Mouse (Mus musculus): ENCODE measurements around the gene Hnrnpa2b1. TPM values are rescaled to one million over a fixed set of nuclear protein-coding genes. Genes with fewer than 3 reads are reported as not detected.

Gene Hnrnpa2b1
- total RNA-seq, 2 experiments from 2014 or later = 444 to 529 TPM

- DNase-seq (ENCODE audit: extremely low spot score in 1 of 2, low spot score in 1 of 2) = peak; percentile 76 to 81
These were observed 851 bp upstream of the Hnrnpa2b1 start, which contains the start of gene Cbx3 for GRCm38 (mm10) chr6:51470311-51471178. Gene Cbx3, plus strand, starts transcription at chr6:51470360.

GRCm38 (mm10) chr6:51468891-51469561 lies 668 bp downstream of the Hnrnpa2b1 start:
- peak; percentile 69 to 76 for DNase-seq (ENCODE audit: extremely low spot score in 1 of 2, low spot score in 1 of 2)

GRCm38 (mm10) chr6:51467649-51468048 lies 2.0 kb downstream of the Hnrnpa2b1 start:
- DNase-seq (ENCODE audit: extremely low spot score in 1 of 2, low spot score in 1 of 2) = no peak

- DNase-seq (ENCODE audit: extremely low spot score in 1 of 2, low spot score in 1 of 2) = no peak
These were observed 9.3 kb downstream of the Hnrnpa2b1 start for GRCm38 (mm10) chr6:51460363-51460762.

GRCm38 (mm10) chr6:51460021-51460360 lies 9.7 kb downstream of the Hnrnpa2b1 start:
- DNase-seq (ENCODE audit: extremely low spot score in 1 of 2, low spot score in 1 of 2) = no peak

GRCm38 (mm10) chr6:51459313-51460020 lies 10.2 kb downstream of the Hnrnpa2b1 start:
- no peak for DNase-seq (ENCODE audit: extremely low spot score in 1 of 2, low spot score in 1 of 2)

DNA sequence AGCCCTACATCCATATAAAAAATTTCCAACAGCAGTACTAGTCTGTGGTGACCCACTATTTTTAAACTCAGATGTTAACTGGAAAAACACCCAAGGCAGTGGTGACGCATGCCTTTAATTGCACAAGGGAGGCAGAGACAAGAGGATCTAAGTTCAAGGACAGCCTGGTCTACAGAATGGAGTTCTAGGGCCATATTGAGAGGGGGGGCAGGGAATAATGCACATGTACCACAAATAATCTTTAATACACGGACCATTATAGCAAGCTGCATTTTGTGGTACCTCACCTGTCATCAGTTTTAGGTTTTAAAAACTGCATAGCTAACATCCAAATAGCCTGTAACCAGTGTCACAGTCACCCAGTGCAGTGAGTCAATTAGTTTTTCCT lies 10.8 kb downstream of the Hnrnpa2b1 start:
- DNase-seq (ENCODE audit: extremely low spot score in 1 of 2, low spot score in 1 of 2) = no peak

- no peak for DNase-seq (ENCODE audit: extremely low spot score in 1 of 2, low spot score in 1 of 2)
These were observed 11.8 kb downstream of the Hnrnpa2b1 start for GRCm38 (mm10) chr6:51457770-51458387.

GRCm38 (mm10) chr6:51457283-51457682 lies 12.4 kb downstream of the Hnrnpa2b1 start:
- no peak for DNase-seq (ENCODE audit: extremely low spot score in 1 of 2, low spot score in 1 of 2)

- no peak for DNase-seq (ENCODE audit: extremely low spot score in 1 of 2, low spot score in 1 of 2)
These were observed 13.5 kb downstream of the Hnrnpa2b1 start for GRCm38 (mm10) chr6:51456198-51456597.

GRCm38 (mm10) chr6:51454949-51455348 lies 14.7 kb downstream of the Hnrnpa2b1 start:
- no peak for DNase-seq (ENCODE audit: extremely low spot score in 1 of 2, low spot score in 1 of 2)

DNA sequence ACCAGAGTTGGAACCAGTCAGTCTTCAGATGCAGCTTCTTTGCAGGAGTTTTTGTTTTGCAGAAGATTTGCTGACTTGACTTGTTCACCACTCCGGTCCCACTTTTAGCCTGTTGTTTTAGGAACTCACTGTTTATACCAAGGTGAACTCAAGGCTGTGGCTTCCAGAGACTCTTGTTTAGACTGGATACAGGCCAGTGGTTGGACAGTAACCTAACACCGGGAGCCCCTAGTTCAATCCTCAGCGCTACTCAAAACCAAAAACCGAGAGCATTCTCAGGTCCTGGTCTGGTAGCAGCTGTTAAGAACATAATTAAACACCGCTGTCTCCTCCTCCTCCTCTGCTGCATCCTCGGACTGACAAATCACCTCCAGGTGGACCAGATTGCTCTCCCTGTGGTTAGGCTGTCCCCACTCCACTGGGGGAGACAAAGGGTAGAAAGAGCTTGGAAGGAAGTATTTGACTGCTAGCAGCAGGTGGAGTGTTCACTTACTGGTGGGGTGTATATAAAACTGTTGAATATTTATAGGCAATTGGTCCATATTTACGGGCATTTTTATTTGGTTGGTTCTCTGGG lies 16.7 kb downstream of the Hnrnpa2b1 start:
- no peak for DNase-seq (ENCODE audit: extremely low spot score in 1 of 2, low spot score in 1 of 2)

DNA sequence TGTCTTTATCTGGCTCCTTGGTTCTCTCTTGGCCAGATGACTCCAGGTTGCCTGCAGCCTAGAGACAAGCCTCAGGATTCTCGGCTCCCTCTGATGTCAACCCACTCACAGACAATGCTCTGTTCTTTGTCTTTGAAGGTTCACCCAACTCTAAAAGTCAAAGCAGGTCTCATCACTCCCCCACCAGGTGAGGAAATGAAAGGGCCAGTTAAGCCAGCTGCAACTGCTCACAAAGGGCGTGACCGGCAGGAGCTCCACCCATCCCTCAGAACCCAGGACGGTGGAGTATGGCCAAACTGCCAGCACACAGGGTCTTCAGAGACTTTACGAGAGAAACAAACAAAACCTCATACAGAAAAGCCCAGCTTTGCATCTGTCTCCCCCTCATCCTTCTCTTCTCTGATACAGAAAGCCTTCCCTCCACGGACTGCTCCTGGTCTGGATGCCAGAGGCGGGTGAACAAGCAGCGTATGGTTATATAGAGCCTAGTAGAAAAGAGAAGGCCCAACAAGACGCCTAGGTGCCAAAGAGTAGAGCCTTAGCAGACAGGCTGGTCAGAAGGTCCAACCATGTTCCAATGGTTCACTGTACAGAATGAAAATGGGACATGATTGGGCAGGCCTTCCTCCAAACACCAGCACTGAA lies 27.4 kb downstream of the Hnrnpa2b1 start:
- DNase-seq (ENCODE audit: extremely low spot score in 1 of 2, low spot score in 1 of 2) = no peak

GRCm38 (mm10) chr6:51438826-51439330 lies 30.8 kb downstream of the Hnrnpa2b1 start:
- no peak for DNase-seq (ENCODE audit: extremely low spot score in 1 of 2, low spot score in 1 of 2)

DNA sequence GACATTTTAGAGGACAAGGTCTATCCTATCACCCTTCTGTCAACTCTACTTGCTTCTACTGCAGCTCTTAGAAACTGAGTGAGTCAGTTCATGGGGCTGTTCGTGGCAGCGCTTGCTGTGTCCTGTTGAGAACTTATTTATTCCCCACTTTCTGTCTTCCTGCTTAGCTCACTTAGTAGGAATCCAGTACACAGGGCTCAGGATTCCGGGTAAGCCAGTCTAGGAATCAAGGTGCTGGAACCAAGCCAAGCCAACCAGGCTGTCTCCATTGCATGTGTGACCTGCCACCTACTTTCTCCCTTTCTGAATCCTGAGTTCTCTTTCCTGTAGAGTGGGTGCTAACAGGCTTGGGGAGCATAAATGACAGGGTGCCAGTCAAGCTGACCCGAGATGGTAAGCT lies 32.0 kb downstream of the Hnrnpa2b1 start:
- DNase-seq (ENCODE audit: extremely low spot score in 1 of 2, low spot score in 1 of 2) = no peak

DNA sequence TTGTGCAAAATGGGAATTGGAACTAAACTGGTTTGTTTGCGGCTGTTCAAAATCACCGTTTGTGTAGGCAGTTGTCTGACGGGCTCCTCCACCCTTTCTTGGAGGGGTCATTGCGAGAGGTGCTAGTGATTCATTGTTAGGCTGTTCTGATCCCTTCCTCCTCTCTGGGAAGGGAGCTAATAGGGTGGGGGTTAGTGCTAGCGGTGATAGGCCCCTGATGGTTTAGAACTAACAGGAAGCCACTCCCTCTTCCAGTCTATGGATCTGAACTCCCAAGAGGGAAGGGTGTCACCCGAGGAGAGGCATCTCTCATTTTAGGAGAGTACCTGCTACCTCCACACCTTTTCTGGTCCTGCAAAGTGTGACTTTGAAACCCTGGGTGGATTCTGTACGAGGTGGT lies 35.4 kb downstream of the Hnrnpa2b1 start:
- DNase-seq (ENCODE audit: extremely low spot score in 1 of 2, low spot score in 1 of 2) = no peak

GRCm38 (mm10) chr6:51432535-51433397 lies 36.9 kb downstream of the Hnrnpa2b1 start, which contains the start of gene Nfe2l3:
Gene Nfe2l3, plus strand, starts transcription at chr6:51432670.
- peak in 1 of 2 experiments; percentile 24 for DNase-seq (ENCODE audit: extremely low spot score in 1 of 2, low spot score in 1 of 2)

GRCm38 (mm10) chr6:51424537-51424936 lies 45.2 kb downstream of the Hnrnpa2b1 start:
- no peak for DNase-seq (ENCODE audit: extremely low spot score in 1 of 2, low spot score in 1 of 2)
